ENCODE assay signal across 18 mouse cellular contexts in genomic region chr6:71911686-71912450, GRCm38 (mm10). TPM values are rescaled to one million over a fixed set of nuclear protein-coding genes. Genes with fewer than 3 reads are reported as not detected.
DNase-seq lines count a peak whose midpoint lies in the region; ATAC-seq and TF ChIP-seq lines count a peak whose summit lies in the region.
"Had no signal": no experiment of that assay in that cellular context is flagged by ENCODE, and none has a peak within 500 bp of the region (broad histone marks: within the 10 kb centered on the region; RNA-seq: fewer than 3 reads in every experiment).

No protein-coding gene starts in this region.

- peaks cover 41% of the 10 kb centered on the region for H3K4me1 ChIP-seq in E14TG2a.4 (replicated peaks; ENCODE audit: low read depth, low read length)
- peaks cover 10 to 28% of the 10 kb centered on the region in 2 experiments for H3K4me1 ChIP-seq in heart, embryonic 14.5 days (ENCODE audit: control insufficient read depth in 2 of 2, insufficient read depth in 2 of 2, low read length in 2 of 2)
- H3K4me1 ChIP-seq in liver, embryonic 16.5 days (ENCODE audit: control insufficient read depth, low read depth, low read length): peaks cover 25% of the 10 kb centered on the region
- H3K4me1 ChIP-seq in kidney, embryonic 14.5 days (ENCODE audit: control insufficient read depth, insufficient read depth, low read length): peaks cover 10% of the 10 kb centered on the region; the same call in 1 of the 2 replicates

- ATAC-seq in heart, embryonic 14.5 days (ENCODE audit: insufficient number of reproducible peaks, insufficient read depth, low FRiP score, low read depth): no peak
- ATAC-seq in liver, embryonic 16.5 days (ENCODE audit: low read depth): peak; percentile 75
- no peak for ATAC-seq in kidney, embryonic 14.5 days (ENCODE audit: low FRiP score, low TSS enrichment)
- no peak for ATAC-seq in monocyte, adult 5-6 weeks (replicated peaks; ENCODE audit: insufficient number of reproducible peaks, low FRiP score, low TSS enrichment, poor library complexity, severe bottlenecking)
- ATAC-seq: CD4-positive, CD25-positive, alpha-beta regulatory T cell, adult 4 months; forebrain, postnatal 0 days; inflammation-experienced regulatory T-cells, adult 6 months; lung, postnatal 0 days had no signal

- WGBS in heart, embryonic 14.5 days: 32% methylated on average over 5 of the region's 5 CpGs
- 46% methylated on average over 5 of the region's 5 CpGs for WGBS in liver, embryonic 16.5 days (ENCODE audit: insufficient replicate concordance)
- WGBS in kidney, embryonic 14.5 days: 77% methylated on average over 5 of the region's 5 CpGs

- TF ChIP-seq CTCF in E14TG2a.4 (conservative IDR thresholded peaks at IDR 0.05; ENCODE audit: low read length): no peak

- H3K27me3 ChIP-seq in E14TG2a.4 (ENCODE audit: insufficient read depth, low read length): no peaks in the 10 kb centered on the region
- H3K27me3 ChIP-seq in heart, embryonic 14.5 days (ENCODE audit: control insufficient read depth, insufficient read depth, low read length): no peaks in the 10 kb centered on the region
- H3K27me3 ChIP-seq in liver, embryonic 16.5 days (ENCODE audit: control insufficient read depth, insufficient read depth, low read depth, low read length): no peaks in the 10 kb centered on the region
- no peaks in the 10 kb centered on the region for H3K27me3 ChIP-seq in kidney, embryonic 14.5 days (ENCODE audit: control insufficient read depth, insufficient read depth, low read length)
- H3K27me3 ChIP-seq: midbrain, embryonic 12.5 days; neural tube, embryonic 12.5 days had no signal

- peak overlapping the region; percentile 70 to 84 for H3K27ac ChIP-seq in heart, embryonic 14.5 days (replicated peaks in 1 of 2; ENCODE audit: control insufficient read depth in 1 of 2, insufficient read depth in 1 of 2, low read depth in 2 of 2, low read length in 2 of 2)
- peak overlapping the region; percentile 76 for H3K27ac ChIP-seq in liver, embryonic 16.5 days (ENCODE audit: low read length)
- no peak overlapping the region for H3K27ac ChIP-seq in kidney, embryonic 14.5 days (ENCODE audit: low read depth, low read length)
- H3K27ac ChIP-seq: limb, embryonic 10.5 days; midbrain, embryonic 12.5 days; neural tube, embryonic 12.5 days had no signal

- 0 out of 2 replicates have a peak overlapping the region, but pooled peaks have one; percentile 16 for H3K9ac ChIP-seq in heart, embryonic 14.5 days (ENCODE audit: low read length)
- no peak overlapping the region for H3K9ac ChIP-seq in liver, embryonic 16.5 days (ENCODE audit: low read depth, low read length)
- no peak overlapping the region for H3K9ac ChIP-seq in kidney, embryonic 14.5 days (ENCODE audit: low read depth, low read length)
- H3K9ac ChIP-seq: forebrain, postnatal 0 days; midbrain, embryonic 12.5 days; neural tube, embryonic 12.5 days had no signal

- DNase-seq in ZHBTc4 (ENCODE audit: low read depth, low spot score): peak; percentile 50
- no peak for DNase-seq in spleen, postnatal 10 days (ENCODE audit: low spot score in 2 of 2)
- DNase-seq: cerebellum, adult 2 months; forebrain, postnatal 0 days; kidney, postnatal 10 days; layer of hippocampus, postnatal 36 days; retina, postnatal 1 day had no signal

- H3K9me3 ChIP-seq in E14TG2a.4 (ENCODE audit: low read length): no peaks in the 10 kb centered on the region
- no peaks in the 10 kb centered on the region for H3K9me3 ChIP-seq in heart, embryonic 14.5 days (ENCODE audit: control insufficient read depth, low read length)
- no peaks in the 10 kb centered on the region for H3K9me3 ChIP-seq in liver, embryonic 16.5 days (replicated peaks; ENCODE audit: control insufficient read depth, low read length)
- no peaks in the 10 kb centered on the region for H3K9me3 ChIP-seq in kidney, embryonic 14.5 days (ENCODE audit: control insufficient read depth, low read length)
- H3K9me3 ChIP-seq: limb, embryonic 10.5 days; midbrain, embryonic 12.5 days; neural tube, embryonic 12.5 days had no signal

- peak overlapping the region; percentile 41 for H3K4me2 ChIP-seq in heart, embryonic 14.5 days (ENCODE audit: low read length)
- H3K4me2 ChIP-seq in liver, embryonic 16.5 days (ENCODE audit: low read depth, low read length): no peak overlapping the region
- no peak overlapping the region for H3K4me2 ChIP-seq in kidney, embryonic 14.5 days (replicated peaks; ENCODE audit: low read depth, low read length)
- H3K4me2 ChIP-seq: midbrain, embryonic 12.5 days; neural tube, embryonic 12.5 days had no signal

- peaks cover 67% of the 10 kb centered on the region for H3K36me3 ChIP-seq in E14TG2a.4 (ENCODE audit: insufficient read depth, low read length)
- peaks cover 43% of the 10 kb centered on the region for H3K36me3 ChIP-seq in heart, embryonic 14.5 days (ENCODE audit: control insufficient read depth, insufficient read depth, low read length)
- H3K36me3 ChIP-seq in liver, embryonic 16.5 days (ENCODE audit: control insufficient read depth, insufficient read depth): peaks cover 10% of the 10 kb centered on the region
- peaks cover 33% of the 10 kb centered on the region for H3K36me3 ChIP-seq in kidney, embryonic 14.5 days (ENCODE audit: control insufficient read depth, insufficient read depth, low read length)

- H3K4me3 ChIP-seq in E14TG2a.4 (replicated peaks; ENCODE audit: low read length): peak overlapping the region; percentile 29
- no peak overlapping the region for H3K4me3 ChIP-seq in heart, embryonic 14.5 days (ENCODE audit: control insufficient read depth in 1 of 2, insufficient read depth in 1 of 2, low read depth in 1 of 2, low read length in 2 of 2)
- H3K4me3 ChIP-seq in liver, embryonic 16.5 days (ENCODE audit: low read depth, low read length): no peak overlapping the region
- H3K4me3 ChIP-seq in kidney, embryonic 14.5 days (ENCODE audit: low read length): no peak overlapping the region
- H3K4me3 ChIP-seq: limb, embryonic 10.5 days; midbrain, embryonic 12.5 days; neural tube, embryonic 12.5 days had no signal

RNA-seq across cellular contexts. Expression of gene Polr1a, which starts 3.0 kb away (rescaled TPM):
- polyA plus RNA-seq in heart, embryonic 14.5 days (2014; fragmentation: Nextera tagmentation; extraction: Ambion mirVana): 17.0 and 17.6 TPM in 2 replicates
- polyA plus RNA-seq in liver, embryonic 16.5 days (2015; fragmentation: Nextera tagmentation; extraction: Ambion mirVana): 13.8 and 14.3 TPM in 2 replicates
- polyA plus RNA-seq in kidney, embryonic 14.5 days (2014; fragmentation: Nextera tagmentation; extraction: Ambion mirVana): 18.6 and 37.0 TPM in 2 replicates
- total RNA-seq in monocyte, adult 5-6 weeks (2017): 28.3 to 32.8 TPM (median 28.6 TPM) in 3 replicates

RNA-seq across cellular contexts. Expression of gene Ptcd3, which starts 3.3 kb away (rescaled TPM):
- polyA plus RNA-seq in heart, embryonic 14.5 days (2014; fragmentation: Nextera tagmentation; extraction: Ambion mirVana): 112 and 113 TPM in 2 replicates
- 47.5 and 50.9 TPM in 2 replicates for polyA plus RNA-seq in liver, embryonic 16.5 days (2015; fragmentation: Nextera tagmentation; extraction: Ambion mirVana)
- 85.5 and 131 TPM in 2 replicates for polyA plus RNA-seq in kidney, embryonic 14.5 days (2014; fragmentation: Nextera tagmentation; extraction: Ambion mirVana)
- total RNA-seq in monocyte, adult 5-6 weeks (2017): 70.3 to 105 TPM (median 72.5 TPM) in 3 replicates
